Mouse (Mus musculus) stomach, postnatal 0 days (tissue): ENCODE measurements at regions not wholly inside any gene's neighbourhood (a gene's known extent, or its start where the extent isn't known, plus 50 kb on each side); places are given as distances from the start of the nearest gene placed in this dataset.

Source experiments
- ATAC-seq: fragments of 200-750 bp; cut with Nextera tagmentation; 2 replicates; pipeline ENCODE4 v1.8.0; 2017; ENCODE audit not compliant: low FRiP score, low TSS enrichment
- DNase-seq: peaks from one replicate; pipeline ENCODE4 v3.0.0-alpha.2; 2016; ENCODE audit warnings: low spot score
- H3K27ac ChIP-seq: fragments of 300-500 bp; sonication (generic); replicated peaks from 2 replicates; pipeline ENCODE4 v1.5.1; 2014; ENCODE audit warnings: mild to moderate bottlenecking, control low read depth
- H3K27me3 ChIP-seq: fragments of 300-500 bp; sonication (generic); 2 replicates; pipeline ENCODE4 v1.6.1; 2014; ENCODE audit warnings: low read length; ENCODE audit not compliant: control insufficient read depth, insufficient read depth
- H3K36me3 ChIP-seq: fragments of 300-500 bp; sonication (generic); 2 replicates; pipeline ENCODE4 v1.6.1; 2014; ENCODE audit warnings: low read length, mixed read lengths; ENCODE audit not compliant: control insufficient read depth, insufficient read depth
- H3K4me1 ChIP-seq: fragments of 300-500 bp; sonication (generic); replicated peaks from 2 replicates; pipeline ENCODE4 v1.6.1; 2014; ENCODE audit warnings: antibody characterized with exemption; ENCODE audit not compliant: control insufficient read depth, insufficient read depth
- H3K4me2 ChIP-seq: fragments of 300-500 bp; sonication (generic); replicated peaks from 2 replicates; pipeline ENCODE4 v1.6.1; 2014; ENCODE audit warnings: low read depth, mild to moderate bottlenecking, control low read depth, moderate library complexity
- H3K4me3 ChIP-seq: fragments of 300-500 bp; sonication (generic); 2 replicates; pipeline ENCODE4 v1.5.1; 2014; ENCODE audit warnings: low read depth, low read length, control low read depth
- H3K9ac ChIP-seq: fragments of 300-500 bp; sonication (generic); 2 replicates; pipeline ENCODE4 v1.6.1; 2014; ENCODE audit warnings: mild to moderate bottlenecking, low read length, control low read depth, mixed read lengths
- H3K9me3 ChIP-seq: fragments of 300-500 bp; sonication (generic); 2 replicates; pipeline ENCODE4 v1.6.1; 2016; ENCODE audit warnings: low read length; ENCODE audit not compliant: control insufficient read depth
- CTCF ChIP-seq: IDR thresholded peaks from 2 replicates; pipeline ENCODE4 v1.5.1; 2016; ENCODE audit warnings: antibody characterized with exemption, low read depth, mild to moderate bottlenecking, moderate library complexity
- EP300 ChIP-seq: optimal IDR thresholded peaks from 2 replicates; pipeline ENCODE3; 2016; ENCODE audit warnings: antibody characterized with exemption
- WGBS: fragments of 180-500 bp; shearing (Covaris S2); extraction: QIAGEN DNeasy Blood & Tissue Kit; methylation state at CpG from one replicate; pipeline ENCODE4 v1.1.7; 2014; 5-methylcytosine and 5-hydroxymethylcytosine counted together

GRCm38 (mm10) chr16:9074295-9074694 is 244.4 kb downstream of the 1810013L24Rik start:
- no peak for ATAC-seq
- no peak overlapping the region for H3K9ac ChIP-seq
- WGBS = 83% methylated on average over 4 of the region's 4 CpGs
- H3K4me1 ChIP-seq = no peaks in the 10 kb centered on the region
- no peak overlapping the region for H3K4me3 ChIP-seq
- DNase-seq = no peak
- H3K27ac ChIP-seq = no peak overlapping the region
- H3K9me3 ChIP-seq = no peaks in the 10 kb centered on the region
- H3K36me3 ChIP-seq = no peaks in the 10 kb centered on the region
- H3K4me2 ChIP-seq = no peak overlapping the region
- H3K27me3 ChIP-seq = no peaks in the 10 kb centered on the region
- TF ChIP-seq EP300 (no peak), CTCF (no peak)

- Histone ChIP-seq H3K9me3 (no peaks in the 10 kb centered on the region), H3K4me1 (no peaks in the 10 kb centered on the region), H3K9ac (no peak overlapping the region), H3K27ac (no peak overlapping the region), H3K4me2 (no peak overlapping the region), H3K4me3 (no peak overlapping the region), H3K27me3 (no peaks in the 10 kb centered on the region), H3K36me3 (no peaks in the 10 kb centered on the region)
- no peak for TF ChIP-seq EP300
- TF ChIP-seq CTCF = no peak
- no peak for DNase-seq
- no peak for ATAC-seq
- WGBS = 58% methylated on average over 2 of the region's 2 CpGs
Observed at GRCm38 (mm10) chr16:9077451-9077850, 247.6 kb downstream of the 1810013L24Rik start.

GRCm38 (mm10) chr16:9078405-9078942 is 248.6 kb downstream of the 1810013L24Rik start:
- no peaks in the 10 kb centered on the region for H3K27me3 ChIP-seq
- H3K36me3 ChIP-seq = no peaks in the 10 kb centered on the region
- no peaks in the 10 kb centered on the region for H3K4me1 ChIP-seq
- no peak overlapping the region for H3K4me2 ChIP-seq
- H3K9ac ChIP-seq = no peak overlapping the region
- WGBS = 77% methylated on average over 4 of the region's 4 CpGs
- TF ChIP-seq EP300 (no peak), CTCF (no peak)
- ATAC-seq = no peak
- no peak overlapping the region for H3K4me3 ChIP-seq
- H3K9me3 ChIP-seq = no peaks in the 10 kb centered on the region
- H3K27ac ChIP-seq = no peak overlapping the region
- no peak for DNase-seq

GRCm38 (mm10) chr16:9083040-9083439 is 253.1 kb downstream of the 1810013L24Rik start:
- Histone ChIP-seq H3K4me2 (no peak overlapping the region), H3K4me3 (no peak overlapping the region), H3K9me3 (no peaks in the 10 kb centered on the region), H3K9ac (no peak overlapping the region), H3K27me3 (no peaks in the 10 kb centered on the region), H3K36me3 (no peaks in the 10 kb centered on the region), H3K27ac (no peak overlapping the region), H3K4me1 (no peaks in the 10 kb centered on the region)
- no peak for TF ChIP-seq EP300
- no peak for TF ChIP-seq CTCF
- WGBS = 88% methylated on average over 3 of the region's 3 CpGs
- no peak for ATAC-seq
- DNase-seq = no peak

- no peak for DNase-seq
- Histone ChIP-seq H3K27ac (no peak overlapping the region), H3K9me3 (no peaks in the 10 kb centered on the region), H3K4me1 (no peaks in the 10 kb centered on the region), H3K27me3 (no peaks in the 10 kb centered on the region), H3K4me3 (no peak overlapping the region), H3K9ac (no peak overlapping the region), H3K4me2 (no peak overlapping the region), H3K36me3 (no peaks in the 10 kb centered on the region)
- no peak for ATAC-seq
- TF ChIP-seq EP300 (no peak), CTCF (no peak)
- 78% methylated on average over 2 of the region's 2 CpGs for WGBS
Observed at GRCm38 (mm10) chr16:9083740-9084139, 253.8 kb downstream of the 1810013L24Rik start.

GRCm38 (mm10) chr16:9084581-9084980 is 254.7 kb downstream of the 1810013L24Rik start:
- ATAC-seq (no peak), DNase-seq (no peak)
- no peak overlapping the region for H3K4me3 ChIP-seq
- H3K27me3 ChIP-seq = no peaks in the 10 kb centered on the region
- H3K27ac ChIP-seq = no peak overlapping the region
- no peak for TF ChIP-seq CTCF
- TF ChIP-seq EP300 = no peak
- H3K36me3 ChIP-seq = no peaks in the 10 kb centered on the region
- WGBS = 84% methylated on average over 1 of the region's 1 CpGs
- no peak overlapping the region for H3K9ac ChIP-seq
- H3K4me2 ChIP-seq = no peak overlapping the region
- no peaks in the 10 kb centered on the region for H3K4me1 ChIP-seq
- no peaks in the 10 kb centered on the region for H3K9me3 ChIP-seq
